Mouse (Mus musculus): ENCODE data around the gene Gm20823.
"Not testable (repeated sequence)": the region's sequence is repeated elsewhere in the genome, so short reads cannot be mapped to it uniquely, and the experiment has no call there.

Gm20823 gene

GRCm38 (mm10) chrY:62464745-62465144 is at the start of gene Gm20823:
Gene Gm20823 (minus strand): TSS chrY:62464845.
- not testable (repeated sequence) for DNase-seq (ENCODE audit: low spot score)

Data from ovary, postnatal 14 days (tissue).